Mouse (Mus musculus): ENCODE measurements around the gene Ackr1. TPM values are rescaled to one million over a fixed set of nuclear protein-coding genes. Genes with fewer than 3 reads are reported as not detected.

Ackr1 gene
- polyA plus RNA-seq, 1 experiment = 11.1 TPM

DNA sequence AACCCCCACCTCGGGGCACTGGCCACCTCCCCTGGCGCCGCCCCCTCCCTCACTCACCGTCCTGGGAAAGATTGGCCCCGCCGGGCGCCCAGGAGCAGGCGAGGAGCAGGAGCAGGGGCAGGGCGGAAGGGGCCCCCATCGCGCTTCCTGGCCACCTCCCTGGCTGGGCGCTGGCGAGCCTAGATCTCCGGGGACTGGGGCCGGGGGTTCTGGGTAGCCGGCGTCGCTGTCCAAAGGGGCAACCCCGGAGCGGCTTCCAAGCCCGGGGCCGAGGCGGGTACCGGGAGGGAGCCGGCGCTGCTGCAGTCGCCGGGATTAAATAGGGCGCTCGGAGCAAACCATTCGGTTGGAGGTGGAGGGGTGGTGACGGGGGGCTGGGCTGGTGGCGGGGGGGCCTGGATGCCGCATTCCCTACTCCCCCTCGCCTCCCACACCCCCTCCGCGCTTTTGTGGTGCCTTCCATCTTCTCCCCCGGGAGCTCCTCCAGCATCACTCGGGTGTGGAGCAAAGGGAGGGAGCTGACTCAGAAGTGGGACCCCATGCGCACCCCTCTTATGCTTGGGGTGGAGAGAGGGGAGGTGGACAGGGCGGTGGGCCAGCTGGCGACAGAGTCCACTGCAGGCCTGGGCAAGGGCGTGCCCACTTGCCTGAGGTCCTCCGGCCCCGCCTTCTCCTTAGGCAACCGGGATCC lies 34.0 kb upstream of the Ackr1 start, which contains the start of gene Cadm3:
Cadm3 (minus strand) TSS at position 340 of the 691 bp plus-strand sequence.
- 3% methylated on average over 46 of the region's 46 CpGs for WGBS
- H3K36me3 ChIP-seq (ENCODE audit: control insufficient read depth, insufficient read depth, low read length) = no peaks in the 10 kb centered on the region
- no peak for TF ChIP-seq POLR2A (IDR thresholded peaks at IDR 0.05; ENCODE audit: low read depth, low read length)
- no peak for TF ChIP-seq CTCF (IDR thresholded peaks at IDR 0.05; ENCODE audit: extremely low read depth, insufficient read length, insufficient replicate concordance, low read depth, low read length)
- H3K4me3 ChIP-seq (ENCODE audit: low read depth, low read length) = peak within 1 kb of the TSS; percentile 40
- peaks cover 16% of the 10 kb centered on the region for H3K27me3 ChIP-seq (ENCODE audit: control insufficient read depth, insufficient read depth, low read length)
- no peaks in the 10 kb centered on the region for H3K4me1 ChIP-seq (ENCODE audit: control insufficient read depth, insufficient read depth, insufficient read length, low read length)
- no peak within 1 kb of the TSS for H3K27ac ChIP-seq (ENCODE audit: insufficient read depth, low read depth, low read length)

DNA sequence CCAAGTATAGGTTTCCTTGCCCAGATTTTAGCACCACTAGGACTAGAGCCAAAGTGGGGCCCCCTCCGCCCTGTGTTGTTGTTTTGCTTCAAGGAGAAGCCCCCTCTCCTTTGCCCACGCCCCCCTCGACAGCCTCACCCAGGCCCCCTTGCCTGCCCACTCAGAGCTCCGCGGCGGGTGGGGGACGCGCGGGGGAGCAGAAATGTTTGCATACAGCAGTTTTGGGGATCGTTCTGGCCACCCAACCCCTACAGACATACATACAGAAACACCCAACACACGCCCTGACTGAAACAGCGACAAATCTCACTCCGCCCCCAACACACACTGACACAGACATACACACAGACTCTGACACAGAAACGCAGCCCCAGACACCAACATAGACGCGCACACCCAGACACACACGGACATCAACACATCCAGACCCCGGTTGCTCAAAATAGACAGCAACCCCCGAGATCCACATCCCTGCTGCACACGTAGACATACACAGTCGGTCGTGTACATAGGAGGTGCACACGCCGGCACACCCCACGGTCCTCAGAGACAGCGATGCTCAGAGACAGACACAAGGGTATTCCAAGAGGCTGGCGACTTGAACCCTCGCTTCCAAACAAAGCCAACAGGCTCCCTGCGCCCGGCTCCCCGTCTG lies 33.3 kb upstream of the Ackr1 start:
- H3K4me1 ChIP-seq (ENCODE audit: control insufficient read depth, insufficient read depth, insufficient read length, low read length) = no peaks in the 10 kb centered on the region
- H3K27ac ChIP-seq (ENCODE audit: insufficient read depth, low read depth, low read length) = no peak overlapping the region
- TF ChIP-seq CTCF (IDR thresholded peaks at IDR 0.05; ENCODE audit: extremely low read depth, insufficient read length, insufficient replicate concordance, low read depth, low read length) = no peak
- no peak for TF ChIP-seq POLR2A (IDR thresholded peaks at IDR 0.05; ENCODE audit: low read depth, low read length)
- H3K27me3 ChIP-seq (ENCODE audit: control insufficient read depth, insufficient read depth, low read length) = peaks cover 16% of the 10 kb centered on the region
- no peaks in the 10 kb centered on the region for H3K36me3 ChIP-seq (ENCODE audit: control insufficient read depth, insufficient read depth, low read length)
- 2% methylated on average over 31 of the region's 31 CpGs for WGBS
- H3K4me3 ChIP-seq (ENCODE audit: low read depth, low read length) = peak overlapping the region; percentile 40

DNA sequence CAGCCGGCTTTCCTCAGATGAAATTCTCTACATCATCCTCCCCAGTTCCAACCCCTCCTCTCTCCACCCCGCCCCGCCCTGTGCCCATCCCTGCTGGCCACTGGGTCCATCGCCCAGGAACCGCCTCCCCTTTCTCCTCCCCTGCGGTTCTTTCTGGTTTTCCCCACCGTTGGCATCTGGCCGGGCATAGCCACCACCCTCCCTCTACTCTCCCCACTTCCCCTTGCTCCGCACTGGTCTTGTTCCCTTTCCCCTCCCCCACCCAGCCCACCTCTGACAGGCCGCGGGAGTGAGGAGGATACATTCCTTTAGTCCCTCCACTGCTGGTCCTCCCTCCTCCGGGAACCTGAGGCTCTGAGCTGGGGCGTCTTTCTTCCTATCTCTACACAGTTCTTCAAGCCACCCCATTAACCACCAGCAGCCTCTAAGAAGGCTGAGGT lies 32.4 kb upstream of the Ackr1 start:
- no peak overlapping the region for H3K4me3 ChIP-seq (ENCODE audit: low read depth, low read length)
- TF ChIP-seq POLR2A (IDR thresholded peaks at IDR 0.05; ENCODE audit: low read depth, low read length) (no peak), CTCF (IDR thresholded peaks at IDR 0.05; ENCODE audit: extremely low read depth, insufficient read length, insufficient replicate concordance, low read depth, low read length) (no peak)
- 4% methylated on average over 13 of the region's 13 CpGs for WGBS
- H3K27ac ChIP-seq (ENCODE audit: insufficient read depth, low read depth, low read length) = no peak overlapping the region
- H3K27me3 ChIP-seq (ENCODE audit: control insufficient read depth, insufficient read depth, low read length) = peaks cover 16% of the 10 kb centered on the region
- H3K4me1 ChIP-seq (ENCODE audit: control insufficient read depth, insufficient read depth, insufficient read length, low read length) = no peaks in the 10 kb centered on the region
- no peaks in the 10 kb centered on the region for H3K36me3 ChIP-seq (ENCODE audit: control insufficient read depth, insufficient read depth, low read length)

DNA sequence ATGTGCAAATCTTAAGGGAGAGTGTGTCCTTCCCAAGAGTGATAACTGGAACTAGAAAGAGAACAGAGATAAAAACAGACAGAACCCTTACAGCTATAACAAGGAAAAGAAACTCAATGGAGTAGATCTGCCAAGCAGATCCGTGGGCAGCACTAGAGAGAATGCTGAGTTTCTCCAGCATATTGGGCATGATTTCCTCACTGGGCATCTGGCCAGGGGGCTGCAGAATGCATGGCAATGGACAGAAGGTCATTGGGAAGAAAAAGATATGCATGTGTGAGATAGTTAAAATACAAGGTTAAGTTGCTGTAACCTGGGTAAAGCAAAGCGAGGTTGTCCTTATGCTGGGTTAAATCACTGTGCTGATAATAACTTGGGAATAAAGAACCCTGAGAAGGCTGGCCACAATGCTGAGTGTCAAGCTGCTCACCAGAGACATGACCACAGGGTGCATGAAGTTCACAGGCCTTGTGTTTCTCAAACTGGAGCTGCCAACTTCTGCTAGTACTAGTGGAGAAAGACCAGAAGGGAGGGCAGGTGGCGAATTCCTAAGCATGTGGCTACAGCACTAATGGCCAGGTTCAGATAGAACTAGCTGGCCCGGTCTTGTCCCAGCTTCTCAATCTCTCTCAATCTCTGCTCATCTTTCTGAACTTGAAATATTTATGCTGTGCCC lies 30.7 kb upstream of the Ackr1 start:
- Histone ChIP-seq H3K27me3 (ENCODE audit: control insufficient read depth, insufficient read depth, low read length) (peaks cover 16% of the 10 kb centered on the region), H3K27ac (ENCODE audit: insufficient read depth, low read depth, low read length) (no peak overlapping the region), H3K4me1 (ENCODE audit: control insufficient read depth, insufficient read depth, insufficient read length, low read length) (no peaks in the 10 kb centered on the region), H3K4me3 (ENCODE audit: low read depth, low read length) (no peak overlapping the region), H3K36me3 (ENCODE audit: control insufficient read depth, insufficient read depth, low read length) (no peaks in the 10 kb centered on the region)
- 86% methylated on average over 4 of the region's 4 CpGs for WGBS
- TF ChIP-seq CTCF (IDR thresholded peaks at IDR 0.05; ENCODE audit: extremely low read depth, insufficient read length, insufficient replicate concordance, low read depth, low read length) = no peak
- no peak for TF ChIP-seq POLR2A (IDR thresholded peaks at IDR 0.05; ENCODE audit: low read depth, low read length)

DNA sequence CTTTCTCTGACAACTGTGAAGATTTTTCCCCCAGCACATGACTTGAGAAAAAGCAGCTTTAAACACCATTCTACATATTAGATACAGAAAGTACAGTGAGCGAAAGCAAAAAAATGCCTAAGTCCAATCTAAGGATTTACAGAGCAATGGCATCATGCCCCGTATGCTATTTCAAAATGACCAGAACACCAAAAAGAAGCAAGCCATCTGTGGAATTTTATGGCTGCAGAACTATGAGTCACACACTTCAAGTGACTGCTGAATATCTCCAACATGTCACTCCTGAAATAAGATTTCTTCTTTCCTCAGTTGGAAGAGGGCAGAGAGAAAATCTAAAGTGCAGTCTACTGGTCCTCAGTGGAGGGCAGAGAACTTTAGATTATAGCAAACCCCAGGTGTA lies 29.9 kb upstream of the Ackr1 start:
- H3K36me3 ChIP-seq (ENCODE audit: control insufficient read depth, insufficient read depth, low read length) = no peaks in the 10 kb centered on the region
- no peaks in the 10 kb centered on the region for H3K4me1 ChIP-seq (ENCODE audit: control insufficient read depth, insufficient read depth, insufficient read length, low read length)
- 88% methylated on average over 2 of the region's 2 CpGs for WGBS
- no peak for TF ChIP-seq POLR2A (IDR thresholded peaks at IDR 0.05; ENCODE audit: low read depth, low read length)
- no peak for TF ChIP-seq CTCF (IDR thresholded peaks at IDR 0.05; ENCODE audit: extremely low read depth, insufficient read length, insufficient replicate concordance, low read depth, low read length)
- no peak overlapping the region for H3K4me3 ChIP-seq (ENCODE audit: low read depth, low read length)
- H3K27me3 ChIP-seq (ENCODE audit: control insufficient read depth, insufficient read depth, low read length) = peaks cover 16% of the 10 kb centered on the region
- H3K27ac ChIP-seq (ENCODE audit: insufficient read depth, low read depth, low read length) = no peak overlapping the region

DNA sequence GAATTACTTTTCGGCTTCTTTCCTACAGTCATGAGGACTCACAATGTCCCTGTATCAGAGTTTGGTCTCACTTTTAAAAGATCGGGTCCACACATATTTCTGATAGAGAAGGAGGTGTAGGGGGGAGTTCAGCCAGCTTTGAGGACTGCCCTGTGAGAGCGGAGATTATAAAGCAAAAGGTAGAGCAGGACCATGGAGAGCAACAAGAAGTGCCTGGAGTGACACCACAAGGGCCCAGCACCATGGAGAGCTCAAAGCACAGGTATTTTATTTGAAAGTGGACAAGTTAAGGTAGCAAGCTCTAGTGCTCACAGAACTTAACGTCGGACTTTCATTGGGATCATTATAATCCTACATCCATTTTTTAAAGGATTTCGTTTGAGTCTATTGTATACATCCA lies 28.1 kb upstream of the Ackr1 start:
- no peak for TF ChIP-seq CTCF (IDR thresholded peaks at IDR 0.05; ENCODE audit: extremely low read depth, insufficient read length, insufficient replicate concordance, low read depth, low read length)
- no peak for TF ChIP-seq POLR2A (IDR thresholded peaks at IDR 0.05; ENCODE audit: low read depth, low read length)
- WGBS = 24% methylated on average over 6 of the region's 6 CpGs
- no peak overlapping the region for H3K27ac ChIP-seq (ENCODE audit: insufficient read depth, low read depth, low read length)
- H3K4me1 ChIP-seq (ENCODE audit: control insufficient read depth, insufficient read depth, insufficient read length, low read length) = no peaks in the 10 kb centered on the region
- no peak overlapping the region for H3K4me3 ChIP-seq (ENCODE audit: low read depth, low read length)
- H3K27me3 ChIP-seq (ENCODE audit: control insufficient read depth, insufficient read depth, low read length) = peaks cover 6% of the 10 kb centered on the region
- no peaks in the 10 kb centered on the region for H3K36me3 ChIP-seq (ENCODE audit: control insufficient read depth, insufficient read depth, low read length)
